Mouse (Mus musculus): ENCODE data around the gene Golm1.
"Not testable (repeated sequence)": the region's sequence is repeated elsewhere in the genome, so short reads cannot be mapped to it uniquely, and the experiment has no call there.

DNA sequence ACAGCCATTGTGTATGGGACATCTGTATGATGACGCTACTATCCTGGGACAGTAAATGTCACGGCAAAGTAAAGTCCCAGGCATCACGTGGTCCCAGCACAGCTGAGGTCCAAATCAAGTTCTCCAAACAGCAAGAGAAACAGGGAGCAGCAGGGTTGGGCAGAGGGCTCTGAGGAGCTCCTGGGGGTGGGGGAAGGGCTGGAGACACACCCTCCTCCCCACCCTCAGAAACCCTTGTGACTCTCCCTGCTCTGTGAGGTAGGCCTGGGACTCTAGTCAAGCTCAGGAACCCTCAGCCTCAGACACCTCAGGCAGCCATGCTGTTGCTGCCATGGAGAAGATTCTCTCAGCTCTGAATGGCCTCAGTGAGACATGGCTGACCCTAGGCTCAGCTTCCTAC, 36.4 kb upstream of the Golm1 start, which contains the start of gene Spata31d1b:
- not testable (repeated sequence) for TF ChIP-seq CTCF (IDR thresholded peaks at IDR 0.05; ENCODE audit: borderline replicate concordance, insufficient read depth, low read depth, low read length); POLR2A (IDR thresholded peaks at IDR 0.05; ENCODE audit: borderline replicate concordance, insufficient read depth, low read length)

Data from cerebellum, adult 2 months (tissue).